Mouse (Mus musculus) cerebellum, adult 2 months (tissue): ENCODE measurements at regions not wholly inside any gene's neighbourhood (a gene's known extent, or its start where the extent isn't known, plus 50 kb on each side); places are given as distances from the start of the nearest gene placed in this dataset.

Source experiments
- CTCF ChIP-seq: fragments of 200-500 bp; IDR thresholded peaks from 2 replicates; pipeline ENCODE4 v1.5.1; 2011; ENCODE audit warnings: low read depth, mild to moderate bottlenecking, control low read depth, low read length, moderate library complexity, borderline replicate concordance; ENCODE audit not compliant: insufficient read depth
- POLR2A ChIP-seq: fragments of 200-500 bp; IDR thresholded peaks from 2 replicates; pipeline ENCODE4 v1.6.1; 2011; ENCODE audit warnings: low read length, control low read depth, borderline replicate concordance; ENCODE audit not compliant: insufficient read depth

GRCm38 (mm10) chr13:31312772-31313171 lies 243.2 kb upstream of the Foxq1 start:
- no peak for TF ChIP-seq POLR2A
- no peak for TF ChIP-seq CTCF
